Mouse (Mus musculus) thymus, postnatal 0 days (tissue): Measurements from ENCODE around the gene Smarca5. TPM values are rescaled to one million over a fixed set of nuclear protein-coding genes. Genes with fewer than 3 reads are reported as not detected.

Experiments used
- DNase-seq: peaks from one replicate; pipeline ENCODE4 v3.0.0-alpha.2; 2015; ENCODE audit warnings: low spot score
- polyA plus RNA-seq: library from polyadenylated mRNA; unstranded; fragments of >200 nt; fragmentation: Nextera tagmentation; extraction: Ambion mirVana; gene quantifications from 2 replicates; pipeline ENCODE4 v1.2.1, GENCODE M21; 2015

The Smarca5 gene
- polyA plus RNA-seq = 86.7 and 91.3 TPM in 2 replicates

DNA sequence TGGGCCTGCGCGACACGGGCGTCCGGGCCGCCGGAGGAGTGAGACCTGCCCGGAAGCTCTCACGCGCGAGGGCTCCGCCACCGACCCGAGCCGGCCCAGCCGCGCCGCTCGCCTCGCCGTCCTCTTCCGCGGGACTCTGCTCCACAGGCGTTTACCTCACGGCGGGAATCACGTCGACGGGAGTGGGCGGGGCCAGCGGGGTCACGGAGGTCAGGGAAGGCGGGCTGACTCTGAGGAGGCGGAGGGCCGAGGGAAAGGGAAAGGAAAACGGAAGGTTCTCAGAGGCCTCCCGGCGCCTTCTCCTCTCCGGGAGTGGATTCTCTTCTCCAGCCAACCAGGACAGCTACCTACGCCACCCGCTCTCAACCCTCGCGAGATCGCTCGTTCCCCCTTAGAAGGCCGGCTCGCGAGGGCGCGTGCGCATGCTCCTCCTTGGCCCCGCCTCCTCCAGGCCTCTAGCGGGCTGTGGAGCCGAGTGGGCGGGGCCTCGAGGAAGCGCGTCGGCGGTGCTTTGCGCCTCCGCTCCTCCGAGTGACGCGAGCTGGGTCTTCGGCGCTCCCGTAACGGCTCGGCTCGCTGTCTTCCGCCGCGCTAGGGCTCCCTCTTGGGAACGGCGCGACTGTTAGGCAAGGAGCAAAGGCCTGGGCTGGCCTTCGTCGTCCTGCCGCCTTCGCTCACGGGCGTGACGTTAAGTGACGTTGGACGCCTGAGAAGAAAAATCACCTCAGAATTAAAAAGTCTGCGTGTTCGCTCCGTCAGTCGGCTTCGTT is at the start of gene Smarca5:
TSS of gene Smarca5 (minus strand) at position 343 of the 770 bp plus-strand sequence.
- peak; percentile 95 for DNase-seq

DNA sequence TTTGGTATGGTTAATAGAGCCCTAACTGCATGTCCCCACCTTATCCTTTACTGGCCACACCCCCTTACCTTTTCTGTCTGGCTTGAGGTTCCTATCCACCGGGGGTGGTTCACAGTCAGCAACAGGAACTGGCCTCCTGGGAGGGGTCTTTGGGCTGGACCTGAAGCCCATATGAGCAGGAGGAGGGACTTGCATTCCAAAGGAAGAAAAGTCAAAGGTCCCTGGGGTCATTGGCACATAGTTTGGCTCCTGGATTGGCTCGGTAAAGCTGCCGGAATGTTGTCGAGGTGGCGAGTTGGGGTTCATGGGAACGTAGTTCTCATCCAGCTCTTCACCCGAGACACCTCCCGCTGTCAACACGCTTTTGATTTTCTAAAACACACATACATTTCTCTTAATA is 45.3 kb upstream of the Smarca5 start:
- no peak for DNase-seq

DNA sequence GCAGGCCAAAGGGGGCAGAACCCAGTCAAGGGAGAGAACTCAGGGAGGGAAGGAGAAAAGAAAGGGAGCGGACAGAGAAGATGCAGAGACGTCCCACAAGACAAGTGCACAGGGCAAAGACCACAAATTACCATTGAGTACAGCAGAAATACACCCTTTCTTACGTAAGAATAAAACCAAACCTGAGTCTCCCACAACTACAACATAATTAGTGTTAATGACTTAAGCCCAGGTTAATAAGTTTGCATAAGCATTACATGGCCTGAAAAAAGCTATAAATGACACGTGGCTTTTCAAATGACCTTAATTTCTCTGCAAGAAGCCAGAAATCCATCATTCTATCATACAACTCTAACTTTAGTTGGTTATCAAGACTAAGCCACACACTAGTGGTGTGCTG is 44.0 kb upstream of the Smarca5 start:
- DNase-seq = no peak

DNA sequence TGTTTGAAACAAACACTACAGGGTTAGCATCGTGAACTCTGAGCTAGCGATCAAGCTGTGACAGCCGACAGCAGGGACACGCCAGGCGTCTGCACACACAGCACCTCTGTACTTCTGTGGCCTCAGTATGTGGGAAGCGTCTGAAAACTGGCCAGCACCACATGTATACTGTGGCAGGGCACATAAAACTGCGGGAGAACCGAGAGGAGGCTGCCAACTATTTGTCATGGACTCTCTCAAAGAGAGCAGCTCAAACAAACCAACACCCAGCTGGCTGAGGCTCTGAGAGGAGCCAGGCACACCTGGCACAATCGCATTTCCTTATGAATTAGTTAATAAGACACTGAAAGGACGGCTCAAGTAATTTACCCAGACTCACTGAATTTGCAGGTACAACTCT is 42.0 kb upstream of the Smarca5 start:
- no peak for DNase-seq

DNA sequence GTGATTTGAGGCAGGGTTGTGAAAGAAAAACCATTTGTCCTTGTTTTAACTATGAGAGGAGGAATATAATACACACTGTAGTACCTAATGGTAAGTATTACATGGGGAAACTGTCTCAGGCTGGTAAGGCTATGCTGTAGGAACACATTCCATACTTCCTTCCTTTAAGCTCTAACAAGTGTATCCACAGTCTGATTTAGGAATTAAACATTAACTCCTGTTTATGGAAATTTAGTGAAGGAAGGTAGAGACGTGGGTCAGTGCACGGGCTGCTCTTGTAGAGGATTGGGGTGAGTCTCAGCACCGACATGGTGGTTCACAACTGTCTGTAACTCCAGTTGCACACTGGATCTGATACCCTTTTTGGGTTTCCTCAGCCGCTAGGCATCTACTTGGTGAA is 41.0 kb upstream of the Smarca5 start:
- no peak for DNase-seq

DNA sequence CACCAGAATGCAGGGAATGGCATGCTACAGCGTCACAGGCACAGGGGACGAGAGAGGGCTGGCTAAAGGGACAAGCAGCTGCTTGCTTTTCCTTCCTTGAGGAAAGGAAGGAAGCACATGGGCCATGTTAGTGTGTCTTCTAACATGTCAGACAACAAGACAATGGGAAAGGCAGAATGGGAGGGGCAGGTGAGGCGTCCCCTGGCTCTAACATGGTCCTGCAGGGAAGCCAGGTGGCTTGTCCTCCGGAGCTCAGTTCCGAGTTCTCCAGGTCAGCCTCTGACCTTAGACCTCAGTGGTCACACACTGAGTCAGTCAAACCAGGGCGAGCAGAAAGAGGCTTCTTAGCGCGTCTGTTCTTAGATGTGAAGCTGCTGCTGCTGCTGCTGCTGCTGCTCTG is 37.1 kb upstream of the Smarca5 start:
- no peak for DNase-seq

DNA sequence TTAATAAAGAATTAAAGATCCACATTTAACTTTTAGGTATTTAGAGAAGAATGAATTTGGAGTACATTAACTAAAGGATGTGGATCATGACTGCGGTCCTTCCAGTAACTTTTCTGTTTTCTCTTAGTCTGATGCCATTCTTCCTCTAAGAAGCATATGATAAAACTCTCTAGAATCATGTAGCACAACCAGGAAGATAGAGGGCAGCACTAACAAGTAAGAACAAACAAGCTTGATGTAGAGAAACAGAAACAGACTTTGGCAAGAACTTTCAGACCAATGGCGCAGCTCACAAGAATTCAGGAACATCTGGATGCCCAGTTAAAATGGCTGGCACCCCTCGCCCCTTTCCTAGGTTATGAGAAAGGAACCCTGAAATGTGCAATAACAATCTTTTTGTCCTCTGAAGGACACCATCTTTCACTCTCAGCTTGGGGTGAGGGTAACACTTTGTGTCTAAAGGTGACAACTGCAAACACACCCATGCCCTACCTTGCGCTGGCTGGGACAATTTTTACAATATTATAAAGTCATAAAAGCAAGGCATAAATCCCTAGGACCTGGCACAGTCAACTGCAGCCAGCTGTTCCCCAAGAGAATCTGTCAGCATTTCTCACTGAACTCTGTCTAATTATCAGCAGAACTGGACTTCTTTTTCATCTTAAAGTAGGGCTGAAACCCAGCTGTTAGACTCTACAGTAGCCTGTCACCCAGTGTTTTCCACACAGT is 33.6 kb upstream of the Smarca5 start:
- no peak for DNase-seq

DNA sequence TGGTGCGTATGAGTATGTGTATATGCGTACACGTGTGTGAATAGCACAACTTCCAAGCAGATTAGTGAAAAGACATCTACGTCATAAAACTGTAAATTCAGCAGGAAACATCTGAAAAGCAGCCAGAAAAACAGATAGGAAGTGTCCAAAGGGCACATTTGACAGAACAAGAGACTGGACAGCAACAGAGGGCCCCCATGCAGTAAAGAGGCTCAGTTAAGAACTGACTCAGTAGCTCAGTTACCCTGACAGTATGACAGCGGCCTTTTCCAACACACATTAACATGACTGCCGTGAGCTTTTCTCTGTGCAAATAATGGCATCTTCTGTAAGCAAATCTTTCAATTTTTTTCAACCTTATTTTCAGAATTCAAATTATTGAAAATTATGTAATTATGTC is 29.2 kb upstream of the Smarca5 start:
- no peak for DNase-seq

DNA sequence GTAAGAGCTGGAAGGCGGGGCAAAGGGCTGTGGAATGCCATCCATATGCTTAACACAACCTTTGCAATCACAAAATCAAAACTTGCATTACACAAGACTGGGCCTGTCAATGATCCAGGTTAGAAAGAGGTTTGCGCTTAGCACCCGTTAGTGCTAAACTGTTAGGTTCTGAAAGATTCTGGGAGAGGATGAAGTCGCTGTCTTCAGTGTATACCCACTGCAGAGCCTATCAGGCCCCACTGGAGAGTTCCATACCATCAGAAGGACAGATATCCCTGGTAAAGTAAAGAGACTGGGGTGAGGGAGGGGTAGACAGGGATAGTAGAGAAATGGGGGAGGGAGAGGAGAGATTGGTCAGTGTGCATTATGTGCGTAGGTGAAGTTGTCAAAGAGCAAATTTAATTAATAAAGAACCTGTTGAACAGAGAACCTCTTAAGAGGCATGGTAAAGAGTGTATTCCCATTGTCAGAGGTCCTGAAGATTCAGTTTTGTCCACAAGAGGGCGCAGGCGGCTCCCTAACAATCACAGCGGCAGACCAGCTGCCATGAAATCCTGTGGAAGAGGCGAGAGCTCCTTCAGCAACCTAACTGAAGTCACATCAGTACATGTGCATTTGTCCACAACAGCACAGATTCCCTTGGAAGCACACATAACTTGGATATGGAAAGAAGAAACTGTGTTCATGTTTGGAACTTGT is 13.9 kb upstream of the Smarca5 start:
- peak; percentile 74 for DNase-seq

DNA sequence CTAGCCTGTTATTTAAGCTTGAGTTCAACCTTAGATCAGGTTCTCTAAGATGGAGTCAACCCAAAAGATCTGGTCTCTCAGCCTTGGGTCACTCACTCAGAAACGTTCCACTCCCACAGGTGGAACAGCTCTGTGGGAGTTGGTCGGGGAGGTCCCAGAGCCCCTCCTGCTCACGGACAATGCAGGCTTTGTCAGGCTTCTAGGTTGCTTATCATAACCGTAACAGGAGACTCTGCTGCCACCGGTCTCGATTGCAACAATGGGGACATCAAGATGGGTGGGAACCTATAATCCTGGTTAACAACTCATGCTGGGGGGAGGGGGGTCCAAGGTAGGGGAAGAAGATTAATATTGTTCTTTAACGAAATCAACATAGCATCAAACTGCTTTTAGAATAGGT is 13.1 kb upstream of the Smarca5 start:
- DNase-seq = no peak

DNA sequence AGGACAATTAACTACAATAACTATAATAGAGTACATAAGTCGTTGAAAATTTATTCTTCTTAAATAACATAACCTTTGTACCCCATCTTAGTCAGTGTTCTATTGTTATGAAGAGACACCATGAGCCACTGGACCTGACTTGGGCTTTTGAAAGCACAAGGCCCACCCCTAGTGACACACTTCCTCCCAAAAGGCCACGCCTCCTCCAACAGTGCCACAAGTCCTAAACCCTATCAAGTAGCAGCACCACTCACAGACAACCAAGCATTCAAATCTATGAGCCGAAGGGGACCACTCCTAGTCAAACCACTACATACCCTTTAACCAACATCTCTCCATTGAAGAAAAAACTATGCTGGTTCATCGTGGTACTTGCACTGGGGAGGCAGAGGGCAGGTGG is 9.8 kb upstream of the Smarca5 start:
- DNase-seq = no peak

DNA sequence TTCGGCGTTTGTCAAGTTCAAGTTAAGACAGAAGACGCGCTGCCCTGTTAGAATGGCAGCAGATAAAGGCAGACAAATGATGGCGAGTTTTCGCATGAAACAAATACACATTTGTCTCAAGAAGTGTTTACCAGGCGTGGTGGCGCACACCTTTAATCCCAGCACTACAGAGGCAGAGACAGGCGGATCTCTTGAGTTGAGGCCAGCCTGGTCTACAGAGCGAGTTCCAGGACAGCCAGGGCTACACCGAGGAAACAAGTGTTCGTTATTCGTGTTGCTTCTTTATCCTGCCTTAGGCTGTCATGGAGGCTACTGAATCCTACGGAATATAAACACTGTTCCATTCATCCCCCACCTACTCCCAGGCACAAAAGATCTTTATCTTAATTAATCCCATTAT is 635 bp upstream of the Smarca5 start:
- no peak for DNase-seq

DNA sequence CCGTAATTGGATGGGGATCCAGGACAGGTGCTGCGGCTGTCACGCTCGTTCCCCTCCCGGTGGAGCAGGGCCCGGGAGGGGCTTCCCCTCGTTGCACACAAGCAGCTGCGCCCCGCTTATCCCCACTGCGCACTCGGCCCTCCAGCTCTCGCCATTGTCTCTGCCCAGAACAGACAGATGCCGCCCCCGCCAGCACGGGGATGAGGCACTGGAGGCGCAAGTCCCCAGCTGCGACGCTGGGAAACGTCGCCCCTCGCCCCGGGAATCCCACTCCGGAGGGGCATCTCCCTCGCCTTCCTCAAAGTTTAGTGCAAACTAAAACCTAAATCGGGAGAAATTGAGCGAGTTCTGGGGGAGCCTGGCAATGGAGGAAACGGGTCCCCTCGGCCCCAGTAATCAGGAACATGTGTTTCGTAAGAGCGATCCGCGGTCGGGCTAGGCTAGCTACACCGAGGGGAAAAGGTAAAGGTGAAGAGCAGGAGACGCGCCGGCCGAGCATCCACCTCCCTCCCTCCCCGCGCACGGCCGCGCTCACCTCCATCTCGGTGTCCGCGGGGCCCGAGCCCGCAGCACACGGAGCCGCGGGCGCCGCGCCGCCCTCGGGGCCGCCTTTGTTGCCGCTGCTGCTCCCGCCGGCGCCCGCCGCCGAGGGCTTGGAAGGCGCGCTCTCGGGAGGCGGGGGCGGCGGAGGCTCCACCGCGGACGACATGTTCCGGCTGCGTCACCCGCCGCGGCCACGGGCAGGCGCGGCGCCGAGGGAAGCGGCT is 726 bp downstream of the Smarca5 start:
- DNase-seq = peak; percentile 68

DNA sequence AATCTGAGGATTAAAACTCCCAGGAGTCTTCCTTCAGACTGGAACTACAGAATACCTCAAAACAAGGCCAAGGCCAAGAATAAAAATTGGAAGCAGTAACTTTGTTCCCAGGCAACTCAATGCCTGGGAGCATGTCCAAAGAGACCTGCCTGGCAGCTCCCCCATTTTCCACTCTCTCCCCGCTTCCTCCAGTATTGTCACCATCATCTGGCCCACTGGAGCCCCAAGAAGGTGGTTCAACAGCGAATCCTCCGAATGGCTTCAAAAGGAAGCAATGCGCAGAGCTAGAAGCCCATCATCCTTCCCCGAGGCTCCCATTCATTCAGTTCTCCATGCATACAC is 1.3 kb downstream of the Smarca5 start:
- DNase-seq = no peak

DNA sequence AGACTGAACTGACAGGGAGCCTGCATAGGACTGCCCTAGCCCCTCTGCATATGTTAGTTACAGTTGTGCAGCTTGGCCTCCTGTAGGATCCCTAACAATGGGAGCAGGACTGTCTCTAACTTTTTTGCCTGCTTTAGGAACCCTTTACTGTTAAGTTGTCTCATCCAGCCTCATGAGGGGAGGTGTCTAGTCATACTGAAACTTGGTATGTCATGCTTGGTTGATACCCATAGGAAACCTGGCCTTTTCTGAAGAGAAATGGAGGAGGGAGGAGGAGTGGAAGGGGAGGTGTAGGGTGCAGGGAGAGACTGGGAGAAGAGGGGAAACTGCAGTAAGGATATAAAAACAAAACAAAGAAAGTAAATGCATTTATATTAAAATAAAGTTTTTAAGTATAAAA is 7.0 kb downstream of the Smarca5 start:
- DNase-seq = no peak

DNA sequence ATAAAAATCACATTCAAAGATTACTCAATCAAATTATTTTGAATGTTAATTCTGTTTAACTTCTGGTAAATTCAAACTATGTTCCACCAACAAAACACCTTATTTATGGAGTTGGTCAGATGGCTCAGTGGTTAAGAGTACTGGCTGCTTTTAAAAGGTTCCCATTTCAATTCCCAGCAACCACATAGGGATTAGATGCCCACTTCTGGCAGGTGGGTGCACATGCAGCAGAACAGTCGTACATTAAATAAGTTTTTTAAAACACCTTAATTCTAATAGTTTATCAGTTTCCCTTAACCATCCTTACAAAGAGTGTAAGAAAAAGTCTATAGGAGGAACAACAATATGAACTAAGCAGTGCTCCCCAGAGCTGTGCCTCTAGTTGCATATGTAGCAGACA is 24.8 kb downstream of the Smarca5 start:
- no peak for DNase-seq

DNA sequence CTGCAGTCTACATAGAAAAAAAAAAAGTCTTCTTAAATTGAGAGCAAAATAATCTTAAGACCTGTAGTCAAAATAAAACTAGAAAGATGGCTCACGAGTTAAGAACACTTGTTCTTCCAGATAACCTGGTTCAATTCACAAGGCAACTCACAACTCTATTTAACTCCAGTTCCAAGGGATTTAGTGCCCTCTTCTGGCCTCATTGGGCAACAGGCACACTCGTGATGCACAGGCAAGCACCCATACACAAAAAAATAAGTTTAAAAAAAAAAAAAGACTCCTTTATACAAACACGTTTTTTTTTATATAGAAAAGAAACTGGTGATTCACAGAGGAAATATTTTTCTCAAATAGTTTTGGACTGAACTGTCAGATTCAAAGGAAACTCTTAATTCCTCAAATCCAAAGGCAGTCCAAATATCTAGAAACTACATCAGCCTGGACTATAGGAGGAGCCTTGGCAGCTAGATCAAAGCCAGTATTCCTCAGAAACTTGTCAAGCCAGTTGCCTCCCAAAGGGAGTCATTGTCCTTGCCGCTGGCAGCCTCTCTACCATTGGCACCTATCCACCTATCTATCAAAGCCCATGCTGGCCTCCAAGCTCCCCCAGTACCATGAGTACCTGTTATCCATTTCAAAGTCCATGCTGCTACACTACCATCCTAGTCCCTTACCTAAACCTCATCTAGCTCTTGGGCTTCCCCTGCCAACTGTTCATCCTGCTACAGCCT is 28.5 kb downstream of the Smarca5 start:
- peak; percentile 15 for DNase-seq

DNA sequence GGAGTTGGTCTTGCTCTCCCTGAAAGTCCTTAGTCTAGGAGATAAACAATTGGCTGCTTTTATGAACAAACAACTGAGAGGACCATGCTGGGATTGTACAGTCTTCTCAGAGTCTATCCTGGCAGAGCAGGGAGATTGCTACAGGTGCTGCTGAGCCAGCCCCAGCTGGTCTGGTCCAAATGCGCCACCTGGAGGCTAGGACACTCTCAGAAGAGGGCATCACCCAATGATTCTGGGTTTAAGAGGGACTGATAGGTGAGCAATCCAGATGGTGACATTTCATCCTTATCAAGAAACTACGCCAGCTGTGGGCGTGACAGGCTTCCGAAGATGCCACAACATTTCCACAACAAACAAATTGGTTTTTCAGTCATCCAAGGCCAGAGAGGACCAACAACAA is 51.2 kb downstream of the Smarca5 start:
- peak; percentile 36 for DNase-seq

DNA sequence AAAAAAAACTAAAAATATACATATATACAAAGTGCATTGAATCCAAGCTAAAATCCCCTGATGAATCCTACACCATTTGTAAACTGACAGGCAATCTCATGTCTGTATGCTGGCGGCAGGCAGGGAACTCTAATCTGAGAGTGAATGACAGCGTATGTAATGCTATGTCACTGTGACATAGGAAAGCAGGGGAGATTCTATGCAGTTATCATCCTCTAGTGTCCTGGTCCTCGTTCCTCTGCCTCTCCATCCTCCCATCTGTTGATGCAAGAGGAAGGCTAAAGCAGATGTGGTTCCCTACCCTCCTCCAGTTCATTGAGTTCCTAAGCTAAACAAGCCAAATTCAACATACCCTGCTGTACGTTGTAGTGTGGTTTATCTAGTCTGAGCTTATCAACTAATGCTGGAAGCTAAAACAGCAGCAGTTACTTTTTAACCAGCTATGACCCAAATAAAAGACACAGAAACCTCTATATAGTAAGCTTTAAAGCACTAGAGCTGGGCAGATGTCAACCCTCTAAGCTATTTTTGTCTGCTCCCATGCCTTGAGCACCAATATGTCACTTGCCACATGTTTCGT is 55.5 kb downstream of the Smarca5 start:
- DNase-seq = no peak

DNA sequence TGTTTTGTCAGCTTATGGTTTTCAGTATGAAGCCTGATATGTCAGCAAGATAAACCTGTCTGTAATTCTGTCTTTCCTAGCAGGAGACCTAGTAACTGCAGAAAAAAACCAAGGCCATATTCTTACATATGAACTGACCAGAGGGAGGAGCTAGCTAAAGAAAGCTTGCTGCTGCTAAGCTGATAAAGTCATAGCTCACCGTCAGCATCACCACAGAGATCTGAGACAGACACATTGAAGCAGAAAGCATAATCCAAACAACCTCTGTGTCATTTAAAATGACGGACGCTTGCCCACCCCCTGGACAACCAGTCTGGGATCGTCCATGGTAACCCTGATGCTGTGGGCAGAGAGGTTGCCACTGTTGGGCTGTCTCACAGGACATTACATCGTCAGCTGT is 56.7 kb downstream of the Smarca5 start:
- no peak for DNase-seq
